Comparison of ENCODE assay signal across 11 mouse cellular contexts in the genomic region with DNA sequence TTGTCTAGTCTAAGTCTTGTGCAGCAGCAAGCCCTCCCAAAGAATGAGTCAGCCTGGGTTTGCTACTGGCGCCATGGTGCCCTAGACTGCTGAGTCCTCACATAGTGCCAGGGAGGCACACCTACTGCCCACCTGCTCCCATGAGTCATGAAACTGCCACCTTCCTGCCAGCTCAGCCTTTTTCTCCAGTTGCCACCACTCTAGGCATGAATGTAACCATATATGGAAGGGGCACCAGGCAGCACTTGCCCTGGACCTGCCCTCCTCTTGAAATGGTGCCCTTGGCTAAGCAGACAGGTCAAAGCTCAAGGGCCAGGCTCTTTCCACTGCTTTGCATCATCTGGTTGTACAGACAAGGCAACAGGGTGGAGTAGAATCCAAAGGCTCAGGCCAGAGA. TPM values are rescaled to one million over a fixed set of nuclear protein-coding genes. Genes with fewer than 3 reads are reported as not detected.
DNase-seq lines count a peak whose midpoint lies in the region; ATAC-seq lines count a peak whose summit lies in the region.
"Had no signal": no experiment of that assay in that cellular context is flagged by ENCODE, and none has a peak within 500 bp of the region (broad histone marks: within the 10 kb centered on the region; RNA-seq: fewer than 3 reads in every experiment).

No protein-coding gene starts in this region.

- H3K4me3 ChIP-seq in liver, embryonic 16.5 days (ENCODE audit: low read depth, low read length) = no peak overlapping the region
- H3K4me3 ChIP-seq in hindbrain, embryonic 10.5 days = no peak overlapping the region
- H3K4me3 ChIP-seq: lung, embryonic 15.5 days had no signal

- no peaks in the 10 kb centered on the region for H3K9me3 ChIP-seq in liver, embryonic 16.5 days (replicated peaks; ENCODE audit: control insufficient read depth, low read length)
- no peaks in the 10 kb centered on the region for H3K9me3 ChIP-seq in hindbrain, embryonic 10.5 days
- H3K9me3 ChIP-seq: lung, embryonic 15.5 days had no signal

- peak; percentile 18 for DNase-seq in gastrocnemius, postnatal 14 days
- no peak for DNase-seq in gastrocnemius, adult 8-10 months (ENCODE audit: low spot score in 2 of 2)
- peak; percentile 24 for DNase-seq in CD4-positive helper T cell, adult 2 months (ENCODE audit: low read depth, low spot score)
- peak; percentile 73 to 86 for DNase-seq in kidney, adult 8-10 months
- DNase-seq in hindbrain, embryonic 10.5 days (ENCODE audit: low spot score) = no peak
- no peak for DNase-seq in testis, postnatal 14 days (ENCODE audit: low spot score)
- DNase-seq in left cerebral cortex, postnatal 10 days (ENCODE audit: extremely low spot score in 1 of 2, low spot score in 2 of 2) = no peak
- DNase-seq: heart, adult 18-20 months; layer of hippocampus, postnatal 36 days had no signal

- H3K27ac ChIP-seq in liver, embryonic 16.5 days (ENCODE audit: low read length) = 0 out of 2 replicates have a peak overlapping the region, but pooled peaks have one; percentile 79
- no peak overlapping the region for H3K27ac ChIP-seq in hindbrain, embryonic 10.5 days
- H3K27ac ChIP-seq: lung, embryonic 15.5 days had no signal

- peaks cover 31% of the 10 kb centered on the region for H3K4me1 ChIP-seq in liver, embryonic 16.5 days (ENCODE audit: control insufficient read depth, low read depth, low read length)
- H3K4me1 ChIP-seq in hindbrain, embryonic 10.5 days (replicated peaks) = peaks cover 3% of the 10 kb centered on the region; the same call in 1 of the 2 replicates

- H3K36me3 ChIP-seq in liver, embryonic 16.5 days (ENCODE audit: control insufficient read depth, insufficient read depth) = no peaks in the 10 kb centered on the region
- H3K36me3 ChIP-seq in hindbrain, embryonic 10.5 days = no peaks in the 10 kb centered on the region
- H3K36me3 ChIP-seq: lung, embryonic 15.5 days had no signal

- ATAC-seq in liver, embryonic 16.5 days (ENCODE audit: low read depth) = peak; percentile 46

- H3K27me3 ChIP-seq in liver, embryonic 16.5 days (ENCODE audit: control insufficient read depth, insufficient read depth, low read depth, low read length) = no peaks in the 10 kb centered on the region
- no peaks in the 10 kb centered on the region for H3K27me3 ChIP-seq in hindbrain, embryonic 10.5 days (ENCODE audit: insufficient read depth, poor library complexity, severe bottlenecking)
- H3K27me3 ChIP-seq: lung, embryonic 15.5 days had no signal

- WGBS in liver, embryonic 16.5 days (ENCODE audit: insufficient replicate concordance) = 71% methylated on average over 1 of the region's 1 CpGs
- WGBS in hindbrain, embryonic 10.5 days = 96% methylated on average over 1 of the region's 1 CpGs

- H3K9ac ChIP-seq in liver, embryonic 16.5 days (ENCODE audit: low read depth, low read length) = no peak overlapping the region
- H3K9ac ChIP-seq: lung, embryonic 15.5 days had no signal

- intact Hi-C loops in gastrocnemius, postnatal 14 days (cut with DNase I; ENCODE audit: low total_unique reads) = no loop called here
- intact Hi-C loops in left cerebral cortex, postnatal 10 days (cut with DNase I) = no loop called here

- H3K4me2 ChIP-seq in liver, embryonic 16.5 days (ENCODE audit: low read depth, low read length) = no peak overlapping the region
- H3K4me2 ChIP-seq: lung, embryonic 15.5 days had no signal

RNA-seq across cellular contexts. Expression of gene Gadd45a, which starts 22.6 kb away (rescaled TPM):
- total RNA-seq in gastrocnemius, postnatal 14 days (2021) = 10 to 100 TPM; 41.7 to 59.0 TPM
- 10 to 100 TPM; 23.9 to 45.4 (median 33.9) TPM for total RNA-seq in gastrocnemius, adult 8-10 months (2022)
- 54.4 and 56.6 TPM in 2 replicates for polyA plus RNA-seq in liver, embryonic 16.5 days (2015; fragmentation: Nextera tagmentation; extraction: Ambion mirVana)
- 21.9 and 25.7 TPM in 2 replicates for polyA plus RNA-seq in hindbrain, embryonic 10.5 days (2016; fragmentation: Nextera tagmentation; extraction: Ambion mirVana)
- total RNA-seq in left cerebral cortex, postnatal 10 days (2021) = 1 to 10 TPM; 4.8 to 5.5 TPM

Comparison
In these comparisons a context has a peak if more than half of its experiments do, and no peak if none do; other contexts are left out.
1. DNase-seq: peak in gastrocnemius, postnatal 14 days (single experiment), CD4-positive helper T cell, adult 2 months (single experiment) and kidney, adult 8-10 months (2 of 2); none in gastrocnemius, adult 8-10 months (0 of 2), hindbrain, embryonic 10.5 days (single experiment), testis, postnatal 14 days (single experiment) and left cerebral cortex, postnatal 10 days (0 of 2).